Comparison of ENCODE assay signal across 34 mouse cellular contexts in genomic region chr2:158631873-158632272, GRCm38 (mm10). TPM values are rescaled to one million over a fixed set of nuclear protein-coding genes. Genes with fewer than 3 reads are reported as not detected.
"Had no signal": no experiment of that assay in that cellular context is flagged by ENCODE, and none has a peak within 500 bp of the region (broad histone marks: within the 10 kb centered on the region; RNA-seq: fewer than 3 reads in every experiment).

No protein-coding gene starts in this region.

- DNase-seq: gastrocnemius, adult 2 months; gastrocnemius, postnatal 10 days; gastrocnemius, postnatal 25 days; heart, adult 18-20 months; heart, postnatal 10 days; heart, postnatal 36 days; kidney, adult 11 months; kidney, adult 2 months; kidney, adult 9 months; kidney, postnatal 14 days; kidney, postnatal 36 days; layer of hippocampus, adult 9-11 months; layer of hippocampus, postnatal 36 days; left cerebral cortex, postnatal 4 days had no signal

- H3K4me1 ChIP-seq: heart, embryonic 10.5 days; heart, embryonic 12.5 days; kidney, embryonic 15.5 days; limb, embryonic 15.5 days had no signal

- H3K9me3 ChIP-seq: heart, embryonic 10.5 days; heart, embryonic 12.5 days; hindbrain, embryonic 13.5 days; hindbrain, embryonic 15.5 days; kidney, embryonic 15.5 days; limb, embryonic 13.5 days; limb, embryonic 15.5 days; liver, embryonic 12.5 days had no signal

- H3K4me3 ChIP-seq: gastrocnemius, adult 2 months; heart, embryonic 10.5 days; heart, embryonic 12.5 days; hindbrain, embryonic 13.5 days; hindbrain, embryonic 15.5 days; kidney, embryonic 15.5 days; limb, embryonic 13.5 days; limb, embryonic 15.5 days; liver, embryonic 12.5 days had no signal

- H3K4me2 ChIP-seq: heart, embryonic 12.5 days; hindbrain, embryonic 13.5 days; hindbrain, embryonic 15.5 days; kidney, embryonic 15.5 days; limb, embryonic 13.5 days; limb, embryonic 15.5 days; liver, embryonic 12.5 days had no signal

- H3K27me3 ChIP-seq: heart, embryonic 12.5 days; hindbrain, embryonic 13.5 days; hindbrain, embryonic 15.5 days; kidney, embryonic 15.5 days; limb, embryonic 13.5 days; limb, embryonic 15.5 days; liver, embryonic 12.5 days had no signal

- ATAC-seq: hindbrain, postnatal 0 days; intestine, embryonic 16.5 days; liver, embryonic 12.5 days had no signal

- H3K27ac ChIP-seq: gastrocnemius, adult 2 months; heart, embryonic 10.5 days; hindbrain, embryonic 13.5 days; hindbrain, embryonic 15.5 days; hindbrain, postnatal 0 days; kidney, embryonic 15.5 days; kidney, postnatal 0 days; limb, embryonic 13.5 days; limb, embryonic 15.5 days; liver, embryonic 12.5 days had no signal

- H3K9ac ChIP-seq: heart, embryonic 12.5 days; hindbrain, embryonic 13.5 days; hindbrain, embryonic 15.5 days; kidney, embryonic 15.5 days; limb, embryonic 13.5 days; limb, embryonic 15.5 days; liver, embryonic 12.5 days had no signal

RNA-seq across cellular contexts. Expression of gene Slc32a1, which starts 21.3 kb away (rescaled TPM):
- total RNA-seq: gastrocnemius, adult 2 months; gastrocnemius, postnatal 25 days; gastrocnemius, postnatal 4 days; granulocyte monocyte progenitor cell, adult 5-6 weeks; heart, adult 18-20 months; heart, adult 8-10 months; heart, postnatal 10 days; heart, postnatal 36 days; hematopoietic stem cell, adult 5-6 weeks; liver, adult 2 months had no signal
- polyA plus RNA-seq: heart, embryonic 10.5 days; heart, embryonic 14.5 days; heart, embryonic 16.5 days; intestine, embryonic 14.5 days; intestine, embryonic 16.5 days; kidney, adult 2 months; kidney, postnatal 0 days; limb, embryonic 11.5 days; limb, embryonic 13.5 days; limb, embryonic 15.5 days; liver, adult 2 months; liver, embryonic 12.5 days had no signal
